Mouse (Mus musculus) thymus, adult 2 months (tissue): ENCODE data around the gene Gm30191.

ENCODE experiments used
- CTCF ChIP-seq: fragments of 200-500 bp; IDR thresholded peaks from 2 replicates; pipeline ENCODE4 v1.5.1; 2012; ENCODE audit warnings: mild to moderate bottlenecking, control low read depth, low read length, moderate library complexity, borderline replicate concordance; ENCODE audit not compliant: control insufficient read depth, poor library complexity, insufficient read depth; ENCODE audit errors: extremely low read depth
- POLR2A ChIP-seq: fragments of 200-500 bp; IDR thresholded peaks from 2 replicates; pipeline ENCODE4 v1.6.1; 2012; ENCODE audit warnings: mild to moderate bottlenecking, low read length, control low read depth, moderate library complexity; ENCODE audit not compliant: control insufficient read depth, poor library complexity, insufficient read depth; ENCODE audit errors: extremely low read depth

- TF ChIP-seq POLR2A, result no peak
- no peak for TF ChIP-seq CTCF
Observed at GRCm38 (mm10) chr4:134256407-134257197, 9.9 kb downstream of the Gm30191 start.
